Mouse (Mus musculus) forebrain, embryonic 14.5 days (tissue): ENCODE measurements at regions not wholly inside any gene's neighbourhood (a gene's known extent, or its start where the extent isn't known, plus 50 kb on each side); places are given as distances from the start of the nearest gene placed in this dataset.
A peak's percentile ranks its signal among the peaks of the same experiment; 100 is the strongest.

Experiments used
- ATAC-seq: fragments of 200-750 bp; cut with Nextera tagmentation; 2 replicates; pipeline ENCODE4 v1.8.0; 2017; ENCODE audit warnings: mild to moderate bottlenecking, moderate library complexity
- DNase-seq: peaks from one replicate; pipeline ENCODE4 v3.0.0-alpha.2; 2015; ENCODE audit warnings: low spot score
- H3K27ac ChIP-seq: fragments of 300-500 bp; sonication (generic); 2 replicates; pipeline ENCODE4 v1.5.1; 2014; ENCODE audit warnings: low read depth, mild to moderate bottlenecking, control low read depth, low read length, moderate library complexity
- H3K27me3 ChIP-seq: fragments of 300-500 bp; sonication (generic); replicated peaks from 2 replicates; pipeline ENCODE4 v1.6.1; 2014; ENCODE audit warnings: low read length, control low read depth, mixed read lengths; ENCODE audit not compliant: control insufficient read depth, insufficient read depth
- H3K36me3 ChIP-seq: fragments of 300-500 bp; sonication (generic); 2 replicates; pipeline ENCODE4 v1.6.1; 2014; ENCODE audit warnings: low read length, control low read depth; ENCODE audit not compliant: control insufficient read depth, insufficient read depth
- H3K4me1 ChIP-seq: fragments of 300-500 bp; sonication (generic); 2 replicates; pipeline ENCODE4 v1.6.1; 2014; ENCODE audit warnings: antibody characterized with exemption, low read length, control low read depth; ENCODE audit not compliant: control insufficient read depth, insufficient read depth
- H3K4me2 ChIP-seq: fragments of 300-500 bp; sonication (generic); 2 replicates; pipeline ENCODE4 v1.6.1; 2014; ENCODE audit warnings: mild to moderate bottlenecking, control low read depth, low read length
- H3K4me3 ChIP-seq: fragments of 300-500 bp; sonication (generic); 2 replicates; pipeline ENCODE4 v1.5.1; 2014; ENCODE audit warnings: low read depth, low read length, control low read depth
- H3K9ac ChIP-seq: fragments of 300-500 bp; sonication (generic); 2 replicates; pipeline ENCODE4 v1.6.1; 2014; ENCODE audit warnings: mild to moderate bottlenecking, low read length, control low read depth, moderate library complexity
- H3K9me3 ChIP-seq: fragments of 300-500 bp; sonication (generic); replicated peaks from 2 replicates; pipeline ENCODE4 v1.6.1; 2016; ENCODE audit warnings: low read length, control low read depth, mixed read lengths; ENCODE audit not compliant: control insufficient read depth
- WGBS: fragments of 180-500 bp; shearing (Covaris S2); extraction: QIAGEN DNeasy Blood & Tissue Kit; methylation state at CpG from one replicate; pipeline ENCODE4 v1.1.7; 2014; 5-methylcytosine and 5-hydroxymethylcytosine counted together

DNA sequence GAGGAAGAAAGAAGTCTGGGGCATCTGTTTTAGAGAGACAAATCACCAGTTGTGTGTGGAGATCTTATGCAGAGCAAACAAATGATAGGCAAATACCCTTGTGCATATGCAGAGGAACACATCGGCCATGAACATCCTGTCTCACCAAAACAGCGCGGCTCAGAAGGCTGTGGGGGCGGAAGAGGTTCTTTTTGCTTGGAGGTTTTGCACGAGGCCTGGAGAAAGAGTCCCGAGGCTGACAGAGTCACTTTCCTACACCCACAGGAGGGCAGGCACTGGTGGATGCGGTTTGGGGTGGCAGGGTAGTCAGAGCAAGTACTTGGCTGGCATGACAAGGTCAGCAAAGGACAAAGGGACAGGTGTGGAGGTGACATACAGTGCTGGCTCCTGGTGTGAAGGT is 77.4 kb upstream of the Zfp831 start:
- H3K27ac ChIP-seq = no peak overlapping the region
- DNase-seq = no peak
- no peaks in the 10 kb centered on the region for H3K9me3 ChIP-seq
- WGBS = 84% methylated on average over 7 of the region's 7 CpGs
- ATAC-seq = no peak
- H3K4me1 ChIP-seq = 0 out of 2 replicates have a peak, but pooled peaks cover 5% of the 10 kb centered on the region
- H3K36me3 ChIP-seq = no peaks in the 10 kb centered on the region
- H3K4me2 ChIP-seq = no peak overlapping the region
- no peak overlapping the region for H3K9ac ChIP-seq
- no peaks in the 10 kb centered on the region for H3K27me3 ChIP-seq
- no peak overlapping the region for H3K4me3 ChIP-seq

DNA sequence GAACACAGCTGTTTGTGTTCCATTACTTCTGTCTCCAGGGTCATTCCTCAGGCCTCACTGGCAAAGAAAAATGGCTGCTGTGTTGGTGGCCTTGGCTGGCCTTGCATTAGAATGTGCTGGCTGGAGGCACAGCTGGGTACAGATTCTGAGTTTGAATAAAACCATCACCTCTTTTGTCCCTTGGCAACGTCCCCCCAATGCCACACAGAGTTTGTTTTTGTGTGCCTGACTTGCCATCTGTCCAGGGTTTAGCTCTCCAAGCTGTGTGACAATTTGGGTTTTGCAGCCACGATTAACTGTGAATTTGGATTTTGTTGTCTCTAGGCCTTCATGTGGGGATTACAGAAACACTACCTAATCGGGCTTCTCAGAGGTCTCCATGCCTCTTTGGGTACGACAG is 76.6 kb upstream of the Zfp831 start:
- Histone ChIP-seq H3K36me3 (no peaks in the 10 kb centered on the region), H3K4me2 (no peak overlapping the region), H3K4me3 (no peak overlapping the region), H3K27me3 (no peaks in the 10 kb centered on the region), H3K9ac (no peak overlapping the region), H3K9me3 (no peaks in the 10 kb centered on the region), H3K27ac (no peak overlapping the region), H3K4me1 (0 out of 2 replicates have a peak, but pooled peaks cover 5% of the 10 kb centered on the region)
- whole genome bisulfite sequencing = 43% methylated on average over 4 of the region's 4 CpGs
- peak; percentile 23 for DNase-seq
- no peak; the same call in 1 of the 2 replicates for ATAC-seq

DNA sequence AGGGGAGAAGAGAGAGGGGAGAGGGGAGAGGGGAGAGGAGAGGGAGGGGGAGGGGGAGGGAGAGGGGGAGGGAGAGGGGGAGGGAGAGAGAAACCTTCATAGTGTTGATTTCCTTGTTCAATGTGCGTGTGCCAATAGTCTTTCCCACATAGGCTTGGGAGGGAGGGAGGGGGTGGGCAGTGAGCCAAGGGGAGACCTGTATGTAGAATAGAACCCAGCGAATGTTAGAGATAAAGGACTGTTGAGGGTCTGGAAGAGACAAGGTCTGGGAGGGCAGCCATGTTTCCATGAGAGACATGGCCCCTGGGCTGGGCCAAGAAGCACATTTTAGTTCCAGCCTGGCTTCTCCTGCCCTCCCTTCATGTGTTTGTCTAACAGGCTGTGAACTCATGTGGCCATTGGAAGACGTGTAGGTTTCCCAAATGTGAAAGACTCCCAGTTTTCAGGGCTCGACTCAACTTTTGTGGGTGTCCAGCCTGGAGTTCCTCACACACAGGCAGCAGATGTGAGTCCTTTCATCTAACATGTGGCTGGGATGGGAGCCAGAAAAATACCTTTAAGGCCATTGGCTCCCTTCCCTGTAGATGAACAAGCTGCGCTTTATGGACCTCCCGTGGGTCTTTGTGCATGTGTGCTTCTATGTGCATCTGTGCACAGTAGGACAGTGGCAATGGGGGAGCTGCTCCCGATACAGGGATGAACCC is 68.4 kb upstream of the Zfp831 start:
- H3K36me3 ChIP-seq = no peaks in the 10 kb centered on the region
- ATAC-seq = no peak
- H3K9ac ChIP-seq = no peak overlapping the region
- WGBS = 70% methylated on average over 7 of the region's 7 CpGs
- H3K9me3 ChIP-seq = no peaks in the 10 kb centered on the region
- no peak for DNase-seq
- no peak overlapping the region for H3K4me3 ChIP-seq
- H3K4me1 ChIP-seq = no peaks in the 10 kb centered on the region
- H3K27me3 ChIP-seq = no peaks in the 10 kb centered on the region
- no peak overlapping the region for H3K27ac ChIP-seq
- H3K4me2 ChIP-seq = no peak overlapping the region

DNA sequence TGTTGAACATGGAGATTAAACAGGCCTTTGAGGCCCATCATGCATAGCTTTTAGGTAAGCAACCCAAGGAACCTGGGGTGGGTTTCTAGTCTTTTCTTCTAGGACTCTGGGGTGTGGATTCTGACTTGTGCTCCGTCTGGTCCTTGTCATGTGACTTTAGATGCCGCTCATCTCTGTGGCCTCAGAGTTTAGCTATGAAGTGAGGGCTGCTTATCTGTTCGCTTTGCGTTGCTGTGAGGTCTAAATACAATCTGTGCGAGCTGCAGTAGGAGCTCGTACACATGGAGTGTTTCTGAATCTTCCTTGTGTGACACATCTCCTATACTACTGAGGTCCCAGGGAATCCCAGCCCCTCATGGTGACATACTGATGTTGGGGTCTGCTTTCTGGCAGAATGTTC is 67.8 kb upstream of the Zfp831 start:
- DNase-seq (no peak), ATAC-seq (no peak)
- H3K27ac ChIP-seq = no peak overlapping the region
- WGBS = 93% methylated on average over 6 of the region's 6 CpGs
- no peak overlapping the region for H3K4me3 ChIP-seq
- no peaks in the 10 kb centered on the region for H3K9me3 ChIP-seq
- no peaks in the 10 kb centered on the region for H3K36me3 ChIP-seq
- H3K4me2 ChIP-seq = no peak overlapping the region
- H3K9ac ChIP-seq = no peak overlapping the region
- no peaks in the 10 kb centered on the region for H3K27me3 ChIP-seq
- H3K4me1 ChIP-seq = no peaks in the 10 kb centered on the region

DNA sequence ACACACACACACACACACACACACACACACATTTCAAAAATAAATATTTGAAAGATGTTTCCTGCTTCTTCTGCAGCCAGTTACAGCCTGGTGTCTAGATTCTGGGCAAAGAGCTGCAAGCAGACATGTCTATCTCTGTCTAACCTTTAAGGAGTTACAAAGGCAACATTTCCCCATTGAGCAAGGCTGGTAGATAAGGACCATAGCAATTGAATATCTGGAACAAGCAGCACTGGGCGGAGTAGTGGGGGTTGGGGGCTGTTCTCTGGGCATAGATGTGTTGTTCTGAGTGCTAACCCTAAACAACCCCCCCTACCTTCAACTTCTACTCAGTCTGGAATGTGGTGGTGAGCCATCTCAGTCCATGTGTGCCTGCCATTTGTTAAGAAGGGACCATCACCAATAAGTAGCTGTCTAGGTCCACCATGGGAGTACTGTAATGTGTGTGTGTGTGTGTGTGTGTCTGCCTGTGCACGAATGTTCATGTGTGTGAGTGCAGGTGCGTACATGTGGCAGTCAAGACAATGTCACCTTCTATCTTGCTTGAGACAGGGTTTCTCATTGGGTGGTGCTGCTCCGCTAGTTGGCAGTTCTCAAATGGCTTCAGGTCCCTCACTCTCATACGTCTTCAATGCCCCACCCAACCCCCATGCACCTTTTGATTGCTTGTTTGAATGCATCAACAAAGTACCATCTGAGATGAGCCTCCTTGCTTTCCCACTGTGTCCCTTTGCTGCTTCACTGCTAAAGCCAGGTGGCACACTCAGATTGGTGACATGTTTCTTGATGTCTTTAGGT is 62.2 kb upstream of the Zfp831 start:
- H3K27me3 ChIP-seq = no peaks in the 10 kb centered on the region
- H3K4me1 ChIP-seq = no peaks in the 10 kb centered on the region
- H3K4me3 ChIP-seq = no peak overlapping the region
- ATAC-seq = no peak
- H3K4me2 ChIP-seq = no peak overlapping the region
- WGBS = 98% methylated on average over 5 of the region's 5 CpGs
- no peaks in the 10 kb centered on the region for H3K9me3 ChIP-seq
- no peaks in the 10 kb centered on the region for H3K36me3 ChIP-seq
- no peak overlapping the region for H3K9ac ChIP-seq
- no peak for DNase-seq
- H3K27ac ChIP-seq = no peak overlapping the region

DNA sequence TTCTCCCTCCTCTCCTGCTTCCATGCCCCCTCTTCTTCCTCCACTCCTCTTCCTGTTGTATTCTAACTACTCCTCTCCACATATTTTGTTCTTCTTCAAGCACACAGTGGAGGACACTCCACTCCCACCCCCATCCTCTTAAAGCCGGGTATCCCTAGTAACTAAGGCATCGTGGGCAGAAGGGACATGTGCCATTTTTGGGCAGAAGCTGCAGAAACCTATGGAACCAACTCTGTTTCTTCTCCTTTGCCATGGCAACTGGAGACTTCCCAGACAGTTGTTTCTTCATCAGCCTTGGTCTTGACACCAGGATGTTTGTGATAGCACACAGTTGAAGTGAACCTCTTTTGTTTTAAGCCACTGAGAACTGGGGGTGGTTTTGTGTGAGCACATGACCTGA is 59.1 kb upstream of the Zfp831 start:
- Histone ChIP-seq H3K4me1 (no peaks in the 10 kb centered on the region), H3K27ac (no peak overlapping the region), H3K4me3 (no peak overlapping the region), H3K36me3 (no peaks in the 10 kb centered on the region), H3K9ac (no peak overlapping the region), H3K27me3 (no peaks in the 10 kb centered on the region), H3K9me3 (no peaks in the 10 kb centered on the region), H3K4me2 (no peak overlapping the region)
- WGBS = 88% methylated on average over 2 of the region's 2 CpGs
- ATAC-seq (no peak), DNase-seq (no peak)
